Mouse (Mus musculus) urinary bladder, postnatal 25 days (tissue): ENCODE data around the gene Tnfrsf19.

Source experiments
- DNase-seq: peaks from one replicate; pipeline ENCODE4 v3.0.0; 2022; ENCODE audit warnings: low spot score

Tnfrsf19 gene

GRCm38 (mm10) chr14:61046091-61046681 is at the start of gene Tnfrsf19:
Gene Tnfrsf19 (minus strand): TSS chr14:61046490.
- DNase-seq = peak; percentile 58

- no peak for DNase-seq
These were observed 45.8 kb upstream of the Tnfrsf19 start for GRCm38 (mm10) chr14:61092073-61092472.

- no peak for DNase-seq
These were observed 44.7 kb upstream of the Tnfrsf19 start for GRCm38 (mm10) chr14:61090955-61091354.

GRCm38 (mm10) chr14:61088187-61088586 is 41.9 kb upstream of the Tnfrsf19 start:
- no peak for DNase-seq

- peak; percentile 46 for DNase-seq
These were observed 39.0 kb upstream of the Tnfrsf19 start for GRCm38 (mm10) chr14:61085325-61085724.

- DNase-seq = no peak
These were observed 23.3 kb upstream of the Tnfrsf19 start for GRCm38 (mm10) chr14:61069555-61069954.

GRCm38 (mm10) chr14:61061729-61062128 is 15.4 kb upstream of the Tnfrsf19 start:
- DNase-seq = no peak

GRCm38 (mm10) chr14:61059316-61059945 is 13.1 kb upstream of the Tnfrsf19 start:
- DNase-seq = no peak

- DNase-seq = no peak
These were observed 10.7 kb upstream of the Tnfrsf19 start for GRCm38 (mm10) chr14:61056962-61057361.

- no peak for DNase-seq
These were observed 10.2 kb upstream of the Tnfrsf19 start for GRCm38 (mm10) chr14:61056445-61056844.

- no peak for DNase-seq
These were observed 9.6 kb upstream of the Tnfrsf19 start for GRCm38 (mm10) chr14:61055864-61056263.

- no peak for DNase-seq
These were observed 5.9 kb upstream of the Tnfrsf19 start for GRCm38 (mm10) chr14:61052163-61052562.

- no peak for DNase-seq
These were observed 722 bp downstream of the Tnfrsf19 start for GRCm38 (mm10) chr14:61045446-61046090.

GRCm38 (mm10) chr14:61044316-61044715 is 2.0 kb downstream of the Tnfrsf19 start:
- no peak for DNase-seq

- no peak for DNase-seq
These were observed 2.6 kb downstream of the Tnfrsf19 start for GRCm38 (mm10) chr14:61043511-61044310.

GRCm38 (mm10) chr14:61042291-61042690 is 4.0 kb downstream of the Tnfrsf19 start:
- no peak for DNase-seq

- DNase-seq = no peak
These were observed 6.1 kb downstream of the Tnfrsf19 start for GRCm38 (mm10) chr14:61040236-61040635.

GRCm38 (mm10) chr14:61038082-61038472 is 8.2 kb downstream of the Tnfrsf19 start:
- DNase-seq = no peak

GRCm38 (mm10) chr14:61037321-61038081 is 8.8 kb downstream of the Tnfrsf19 start:
- DNase-seq = peak; percentile 67

GRCm38 (mm10) chr14:61030366-61030765 is 15.9 kb downstream of the Tnfrsf19 start:
- DNase-seq = no peak

GRCm38 (mm10) chr14:61024006-61024405 is 22.3 kb downstream of the Tnfrsf19 start:
- no peak for DNase-seq

GRCm38 (mm10) chr14:61022383-61022782 is 23.9 kb downstream of the Tnfrsf19 start:
- no peak for DNase-seq
